Mouse (Mus musculus): ENCODE measurements around the gene Pcdh8. TPM values are rescaled to one million over a fixed set of nuclear protein-coding genes. Genes with fewer than 3 reads are reported as not detected.

Pcdh8 gene
- 0.30 TPM for polyA plus RNA-seq (2014; fragmentation: Illumina TruSeq; extraction: RNeasy Lipid Tissue Mini Kit (QIAGEN cat#74804); ENCODE audit: low replicate concordance)

DNA sequence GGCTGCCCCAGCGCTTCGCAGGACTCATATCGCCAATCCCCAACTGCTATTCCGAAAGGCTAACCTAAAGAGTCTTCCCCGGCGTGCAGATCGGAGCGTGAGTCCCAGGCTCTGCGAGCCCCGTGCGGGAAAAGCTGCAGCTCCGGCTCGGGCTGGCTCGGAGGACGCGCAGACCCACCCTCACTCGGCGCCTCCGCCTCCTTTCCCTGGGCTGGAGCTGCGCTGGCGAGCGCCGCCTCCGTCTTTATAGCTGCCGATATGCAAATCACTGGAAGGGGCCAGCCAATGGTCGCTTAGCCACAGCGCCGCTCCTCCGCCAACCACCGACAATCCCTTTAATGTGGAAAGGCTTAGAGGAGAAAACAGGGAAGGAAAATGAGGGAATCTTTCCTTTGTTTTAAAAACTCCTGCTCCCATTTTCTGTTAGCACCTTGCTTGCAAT, at the start of gene Pcdh8:
Gene Pcdh8, minus strand, starts transcription at position 219 of the 442 bp plus-strand sequence.

Other genes starting within 250 kb of the Pcdh8 start
- 251 TPM for gene Sugt1, start 183.6 kb downstream of the Pcdh8 start, polyA plus RNA-seq (2014; fragmentation: Illumina TruSeq; extraction: RNeasy Lipid Tissue Mini Kit (QIAGEN cat#74804); ENCODE audit: low replicate concordance)
- gene Cnmd, start 109.1 kb downstream of the Pcdh8 start, polyA plus RNA-seq (2014; fragmentation: Illumina TruSeq; extraction: RNeasy Lipid Tissue Mini Kit (QIAGEN cat#74804); ENCODE audit: low replicate concordance): not detected
- gene Olfm4, start 212.8 kb upstream of the Pcdh8 start, polyA plus RNA-seq (2014; fragmentation: Illumina TruSeq; extraction: RNeasy Lipid Tissue Mini Kit (QIAGEN cat#74804); ENCODE audit: low replicate concordance): 1,185 TPM